Mouse (Mus musculus) embryonic stem cell, embryonic (primary cell): ENCODE data around the gene Ahdc1.

ENCODE experiments used
- CTCF ChIA-PET, 4 experiments: fragments of 300-600 bp in 2 of 4; fragments of 350-600 bp in 2 of 4; sonication (Branson Sonifier 250); formaldehyde crosslinking; loops; one replicate each; lab custom pipeline; 2022; ENCODE audit warnings: inconsistent platforms in 2 of 4; lab: Charles Lee
- POLR2A ChIA-PET, 4 experiments: fragments of 300-600 bp in 2 of 4; fragments of 350-600 bp in 2 of 4; sonication (Branson Sonifier 250); formaldehyde crosslinking; loops; one replicate each; lab custom pipeline; 2022; ENCODE audit warnings: antibody characterized with exemption in 4 of 4, inconsistent platforms in 1 of 4; lab: Charles Lee

Ahdc1 gene

DNA sequence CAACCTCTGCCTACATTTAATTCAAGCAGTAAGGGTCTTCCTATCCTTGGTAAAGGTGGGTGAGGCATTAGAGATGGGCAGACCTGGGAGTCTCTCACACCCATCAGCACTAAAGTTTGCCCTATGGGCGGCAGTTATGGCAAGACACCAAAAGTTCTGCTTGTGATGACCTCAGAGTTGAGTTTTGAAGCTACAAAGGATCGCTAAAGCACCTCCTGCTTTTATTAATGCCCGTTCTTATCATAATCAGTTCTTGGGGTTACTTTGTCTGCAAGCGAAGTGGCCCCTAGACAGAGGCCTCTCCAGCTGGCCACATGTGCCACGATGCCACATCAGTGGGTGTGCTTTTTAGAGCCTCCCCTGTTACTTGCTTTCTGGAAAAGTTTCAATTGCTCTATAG is 1.4 kb upstream of the Ahdc1 start:
- ChIA-PET POLR2A (interaction anchor here (0.6 to 9.2 kb wide), 33 partner anchors 19 to 470 kb away, joined by 3 to 90 read pairs (median 4); partner anchors contain the start of genes Wdtc1 (in 2 of the 4), Slc9a1 (in 1 of the 4) and Tent5b (in 1 of the 4)), CTCF (interaction anchor here (0.6 to 11.9 kb wide), 38 partner anchors 8 to 1872 kb away, joined by 3 to 137 read pairs (median 4); no protein-coding TSS in a partner anchor)

DNA sequence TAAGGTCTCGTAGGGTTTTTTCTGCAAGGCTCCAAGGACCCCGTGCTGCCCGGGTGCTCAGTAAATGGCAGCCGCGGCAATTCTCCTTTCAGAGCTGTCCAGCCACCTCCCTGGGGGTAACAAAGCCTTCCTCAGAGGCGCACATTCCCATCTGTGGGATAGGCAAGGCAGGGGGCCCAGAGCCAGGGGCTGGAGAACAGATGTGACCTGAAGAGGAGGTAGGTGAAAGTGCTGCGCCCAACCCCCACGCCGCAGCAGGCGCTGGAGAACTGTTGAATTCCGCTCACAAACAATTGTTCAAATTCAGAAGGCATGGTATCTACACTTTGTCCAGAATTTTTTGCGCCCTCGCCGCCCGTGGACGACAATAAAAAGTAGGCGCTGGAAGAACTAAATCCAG is 449 bp upstream of the Ahdc1 start:
- CTCF ChIA-PET: interaction anchor here (0.6 to 11.9 kb wide), 12 partner anchors 46 to 449 kb away, joined by 3 to 111 read pairs (median 6); no protein-coding TSS in a partner anchor
- POLR2A ChIA-PET: interaction anchor here in 3 of 4 experiments (0.6 to 9.2 kb wide), 20 partner anchors 18 to 1397 kb away, joined by 3 to 90 read pairs (median 6); partner anchors contain the start of gene Tent5b (in 1 of the 3)

DNA sequence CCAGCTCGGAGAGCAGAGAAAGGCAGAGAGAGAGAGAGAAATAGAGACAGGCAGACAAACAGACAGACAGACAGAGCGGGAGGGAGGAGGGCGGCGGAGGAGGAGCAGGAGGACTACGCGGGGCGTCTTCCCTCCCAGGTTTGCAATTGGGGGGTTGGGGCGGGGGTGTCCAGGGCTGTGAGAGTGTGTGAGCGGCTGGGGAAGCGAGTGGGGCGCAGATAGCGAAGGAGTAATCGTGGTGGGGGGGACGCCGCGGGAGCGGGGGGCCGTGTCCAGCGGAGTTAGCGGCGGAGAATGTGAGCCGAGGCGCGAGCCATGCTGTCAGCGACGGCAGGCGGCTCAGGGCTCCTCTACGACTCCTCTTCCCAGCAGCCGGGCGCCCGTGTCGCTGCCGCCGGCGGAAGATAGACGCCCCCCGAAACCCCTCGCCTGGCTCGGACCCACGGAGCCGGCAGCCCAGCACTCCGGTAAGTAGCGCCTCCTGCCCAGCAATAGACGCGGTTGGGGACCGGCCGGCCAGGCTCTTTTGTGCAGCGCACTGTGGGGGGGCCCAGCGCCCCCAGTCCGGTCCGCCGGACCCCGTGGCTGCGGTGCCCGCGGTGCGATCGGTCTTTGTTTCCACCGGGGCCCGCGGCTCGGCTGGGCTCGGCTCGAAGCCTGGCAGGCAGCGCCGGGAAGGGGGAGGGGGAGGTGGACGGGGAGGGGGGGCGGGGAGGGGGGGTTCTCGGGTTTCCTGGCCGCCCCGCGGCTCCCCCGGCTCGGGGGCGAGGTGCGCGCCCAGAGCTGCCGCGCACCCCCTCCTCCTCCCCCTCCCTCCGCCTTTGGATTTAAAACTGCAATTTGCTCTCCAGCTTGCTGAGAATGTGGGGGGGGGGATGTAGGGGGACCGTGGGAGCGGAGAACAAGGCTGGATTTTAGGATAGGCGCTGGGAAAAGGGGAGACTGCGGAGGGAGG is 1.0 kb downstream of the Ahdc1 start:
- CTCF ChIA-PET: interaction anchor here (0.6 to 11.9 kb wide), 23 partner anchors 8 to 410 kb away, joined by 3 to 111 read pairs (median 3); no protein-coding TSS in a partner anchor
- POLR2A ChIA-PET: interaction anchor here (0.5 to 9.2 kb wide), 50 partner anchors 10 to 494 kb away, joined by 3 to 90 read pairs (median 4); partner anchors contain the start of gene Wdtc1 (in 3 of the 4)

DNA sequence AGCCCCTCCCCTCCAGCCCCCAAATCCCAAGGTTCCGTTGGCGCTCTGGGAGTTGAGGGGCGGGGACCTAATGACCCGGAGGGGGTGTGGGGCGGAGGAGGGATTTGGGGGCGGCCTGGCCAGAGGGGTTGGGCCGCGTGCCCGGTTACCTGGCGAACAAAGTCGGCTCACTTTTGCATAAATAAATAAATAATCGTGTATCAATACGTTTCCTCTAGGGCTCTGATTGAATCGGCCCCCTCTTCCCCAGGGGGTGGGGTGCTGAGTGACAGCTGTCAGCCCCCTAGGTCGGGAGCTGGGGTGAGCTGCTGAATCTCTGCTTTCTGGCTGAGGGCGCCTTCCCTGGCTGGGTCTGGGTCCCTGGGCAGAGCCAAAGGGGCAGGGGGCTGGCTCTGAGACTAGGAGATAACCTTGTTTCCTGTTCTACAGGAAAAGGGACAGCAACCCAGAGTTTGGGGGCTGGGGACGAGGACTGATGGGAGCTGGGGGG is 1.8 kb downstream of the Ahdc1 start:
- POLR2A ChIA-PET: interaction anchor here in 3 of 4 experiments (0.6 to 9.2 kb wide), 21 partner anchors 10 to 341 kb away, joined by 3 to 90 read pairs (median 4); partner anchors contain the start of gene Wdtc1 (in 2 of the 3)

DNA sequence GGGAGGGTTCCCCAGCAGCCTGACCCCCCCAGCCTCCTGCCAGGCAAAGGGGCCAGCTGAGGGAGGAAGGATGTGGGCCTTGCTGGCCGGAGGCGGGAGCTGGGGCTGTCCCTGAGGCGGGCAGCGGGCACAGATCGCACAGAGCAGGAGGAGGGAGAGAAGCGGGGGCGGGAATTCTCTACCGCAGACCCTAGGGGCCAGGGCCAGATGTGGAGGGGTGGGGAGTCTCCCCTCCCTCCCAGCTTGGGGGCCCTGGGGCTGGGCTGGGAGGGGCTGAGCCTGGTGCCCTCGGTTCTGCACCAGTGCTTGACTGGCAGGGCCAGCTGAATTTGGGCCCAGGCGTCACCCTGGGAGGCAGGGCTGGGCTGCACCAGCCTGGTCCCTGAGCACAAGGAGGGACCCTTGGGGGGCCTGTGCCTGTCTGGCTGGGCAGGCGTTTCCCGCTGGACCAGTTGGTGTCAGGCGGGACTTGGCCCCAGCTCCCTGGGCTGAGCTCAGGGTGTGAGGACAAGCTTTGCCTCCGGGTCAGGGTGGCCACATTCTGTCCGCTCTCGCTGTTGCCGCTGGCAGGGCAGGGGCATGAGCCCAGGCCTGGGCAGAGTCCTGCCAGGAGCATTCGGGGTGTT is 2.3 kb downstream of the Ahdc1 start:
- CTCF ChIA-PET: interaction anchor here in 2 of 4 experiments (0.7 to 1.5 kb wide), 5 partner anchors 43 to 656 kb away, joined by 3 to 8 read pairs (median 4); no protein-coding TSS in a partner anchor

More for the DNA sequence above, 1.8 kb downstream of the Ahdc1 start:
- CTCF ChIA-PET: interaction anchor here in 2 of 4 experiments (0.7 to 1.5 kb wide), 5 partner anchors 44 to 278 kb away, joined by 3 to 8 read pairs (median 3); no protein-coding TSS in a partner anchor

DNA sequence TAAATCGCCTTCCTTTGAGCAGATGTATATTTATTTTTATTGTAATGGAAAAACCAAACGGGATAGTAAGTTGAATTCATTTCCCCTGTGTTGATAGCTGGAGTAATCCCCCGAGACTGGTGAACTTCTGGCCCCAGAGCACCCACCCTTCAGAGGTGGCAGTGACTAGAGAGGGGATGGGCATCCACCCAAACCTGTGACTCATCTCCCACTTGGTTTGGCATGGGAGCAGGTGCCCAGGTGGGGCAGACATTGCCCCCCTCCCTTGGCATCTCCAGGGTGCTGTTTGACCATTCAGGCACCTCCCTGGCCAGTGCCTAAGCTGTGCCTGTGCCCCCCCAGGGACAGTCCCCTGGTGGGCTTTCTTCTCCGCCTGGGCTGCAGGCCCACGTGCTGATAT is 3.0 kb downstream of the Ahdc1 start:
- POLR2A ChIA-PET: interaction anchor here in 3 of 4 experiments (0.6 to 9.2 kb wide), 18 partner anchors 8 to 330 kb away, joined by 3 to 90 read pairs (median 4); no protein-coding TSS in a partner anchor
- CTCF ChIA-PET: interaction anchor here in 2 of 4 experiments (0.6 to 1.1 kb wide), 4 partner anchors 69 to 1475 kb away, joined by 3 to 7 read pairs (median 6); no protein-coding TSS in a partner anchor

More for the DNA sequence above, 2.3 kb downstream of the Ahdc1 start:
- POLR2A ChIA-PET: interaction anchor here in 3 of 4 experiments (0.6 to 9.2 kb wide), 22 partner anchors 9 to 340 kb away, joined by 3 to 90 read pairs (median 4); partner anchors contain the start of gene Wdtc1 (in 2 of the 3)

DNA sequence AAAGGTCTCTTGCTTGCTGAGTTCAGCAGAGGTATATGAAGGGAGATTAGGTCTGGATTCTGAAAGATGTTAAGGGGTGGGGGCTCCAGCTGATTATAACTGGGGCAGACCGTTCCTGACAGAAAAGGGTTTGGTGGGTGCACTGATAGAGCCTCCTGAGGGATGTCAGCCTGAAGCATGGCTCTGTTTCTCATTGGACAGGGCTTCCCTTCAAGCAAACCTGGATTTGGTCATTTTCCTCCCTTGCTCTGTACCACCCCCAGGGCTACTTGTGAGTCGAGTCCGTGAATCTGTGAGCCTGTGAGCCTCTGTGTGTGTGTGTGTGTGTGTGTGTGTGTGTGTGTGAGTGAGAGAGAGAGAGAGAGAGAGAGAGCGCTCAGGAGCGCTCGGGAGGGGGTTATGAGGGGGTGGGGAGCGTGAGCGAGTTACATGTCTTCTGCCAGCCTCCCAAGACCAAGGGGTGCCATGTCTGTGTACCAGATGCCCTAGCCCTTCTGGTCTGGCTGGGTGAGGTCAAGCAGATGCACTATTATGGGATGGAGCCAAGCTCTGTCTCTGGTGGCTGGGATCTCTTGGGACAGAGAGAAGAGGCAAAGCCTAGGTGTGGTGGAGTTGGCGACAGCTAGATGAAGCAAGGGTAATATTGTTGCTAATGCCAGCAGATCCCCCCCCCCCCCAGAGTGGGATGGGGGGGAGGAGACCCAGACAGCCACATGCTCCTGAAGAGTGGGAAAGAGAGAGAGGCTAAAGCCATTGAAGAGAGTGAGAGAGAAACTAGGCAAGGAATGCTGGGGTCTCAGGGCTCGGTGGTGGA is 4.0 kb downstream of the Ahdc1 start:
- ChIA-PET CTCF (interaction anchor here in 2 of 4 experiments (0.7 to 1.0 kb wide), 2 partner anchors 42 to 49 kb away, joined by 3 to 5 read pairs; no protein-coding TSS in a partner anchor), POLR2A (interaction anchor here in 2 of 4 experiments (0.6 to 9.2 kb wide), 12 partner anchors 7 to 728 kb away, joined by 3 to 90 read pairs (median 5); no protein-coding TSS in a partner anchor)

DNA sequence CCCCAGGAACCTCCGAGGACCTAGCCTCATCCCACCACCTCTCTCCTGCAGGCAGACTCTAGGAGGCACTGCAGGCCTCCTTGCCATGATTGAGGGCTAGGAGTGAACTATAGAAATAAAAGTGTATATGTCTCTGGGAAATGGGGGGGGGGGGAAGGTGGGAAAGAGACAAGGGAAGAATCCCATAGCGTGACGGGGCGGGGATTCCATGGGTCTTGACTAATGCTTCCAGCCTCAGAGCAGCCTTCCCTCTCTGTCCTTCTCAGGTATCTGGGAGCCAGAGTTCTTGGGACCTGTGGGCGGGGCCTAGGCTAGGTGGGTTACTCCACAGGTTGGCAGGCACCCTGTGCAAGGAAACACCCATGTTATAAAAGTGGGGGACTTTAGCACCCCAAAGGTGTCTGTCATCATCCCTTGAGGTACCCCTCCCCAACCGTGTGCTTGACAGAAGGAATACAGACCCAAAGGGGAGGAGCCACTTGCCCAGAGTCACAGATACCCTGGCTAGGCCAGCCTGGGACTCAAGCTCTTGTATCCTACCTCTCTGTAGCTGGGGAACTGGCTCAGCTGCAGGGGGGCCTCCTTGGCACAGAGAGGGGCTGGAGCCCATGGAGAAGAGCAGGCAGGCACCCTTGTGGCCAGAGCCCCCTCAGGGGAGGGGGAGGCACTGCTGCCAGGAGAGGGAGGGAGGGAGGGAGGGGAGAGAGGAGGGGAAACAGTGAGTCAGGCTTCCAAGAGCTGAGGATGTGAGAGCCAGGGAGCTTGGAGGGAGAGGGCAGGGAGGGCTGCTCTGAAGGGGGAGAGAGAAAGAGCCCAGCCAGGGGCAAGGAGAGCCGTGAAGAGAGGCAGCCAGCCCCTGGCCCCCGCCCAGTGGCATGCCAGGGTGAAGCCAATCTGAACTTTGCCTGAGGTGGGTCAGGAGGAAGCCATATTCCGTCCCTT is 4.9 kb downstream of the Ahdc1 start:
- ChIA-PET POLR2A (interaction anchor here in 2 of 4 experiments (0.5 to 0.9 kb wide), 2 partner anchors 46 to 815 kb away, joined by 4 to 5 read pairs; no protein-coding TSS in a partner anchor), CTCF (interaction anchor here in 1 of 4 experiments (0.6 to 1.0 kb wide), 2 partner anchors 41 to 237 kb away, joined by 3 read pairs; no protein-coding TSS in a partner anchor)

DNA sequence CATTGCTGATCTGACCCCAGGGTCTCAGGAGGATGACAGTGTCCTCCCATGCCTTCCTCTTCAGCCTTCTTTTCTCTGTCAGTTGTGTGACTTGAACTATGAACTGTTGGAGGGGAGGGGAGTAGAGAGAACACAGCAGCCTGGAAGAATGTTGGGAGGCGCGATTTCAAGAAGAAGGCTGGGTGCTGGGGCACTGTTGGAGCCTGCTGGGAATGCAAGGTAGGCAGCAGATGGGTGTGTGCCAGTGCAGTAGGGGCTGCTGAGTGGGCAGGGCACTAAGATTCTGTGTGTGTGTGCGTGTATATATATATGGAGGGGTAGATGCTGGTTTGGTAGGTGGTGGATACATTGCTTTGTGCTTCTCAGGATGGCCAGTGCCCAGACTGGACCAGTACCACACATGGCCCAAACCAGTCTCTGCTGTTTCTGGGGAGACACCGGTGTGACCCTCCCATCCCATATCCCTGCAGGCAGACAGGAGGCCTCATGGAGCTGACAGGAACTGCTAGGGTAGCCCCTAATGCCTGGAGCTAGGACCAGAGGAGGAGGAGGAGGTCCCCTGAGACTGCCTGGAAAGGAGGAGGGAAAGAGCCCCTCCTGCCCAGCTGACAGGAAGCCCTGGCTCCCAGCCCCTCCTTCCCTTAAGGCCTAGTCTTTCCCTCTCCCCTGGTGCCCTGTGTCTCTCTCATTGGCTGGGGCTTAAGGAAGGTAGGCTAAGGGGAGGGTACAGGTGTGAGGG is 5.8 kb downstream of the Ahdc1 start:
- POLR2A ChIA-PET: interaction anchor here in 2 of 4 experiments (0.6 kb wide), 2 partner anchors 183 to 307 kb away, joined by 3 read pairs; no protein-coding TSS in a partner anchor
- CTCF ChIA-PET: interaction anchor here in 1 of 4 experiments (0.7 kb wide), 1 partner anchor 12 kb away, joined by 3 read pairs; no protein-coding TSS in a partner anchor

DNA sequence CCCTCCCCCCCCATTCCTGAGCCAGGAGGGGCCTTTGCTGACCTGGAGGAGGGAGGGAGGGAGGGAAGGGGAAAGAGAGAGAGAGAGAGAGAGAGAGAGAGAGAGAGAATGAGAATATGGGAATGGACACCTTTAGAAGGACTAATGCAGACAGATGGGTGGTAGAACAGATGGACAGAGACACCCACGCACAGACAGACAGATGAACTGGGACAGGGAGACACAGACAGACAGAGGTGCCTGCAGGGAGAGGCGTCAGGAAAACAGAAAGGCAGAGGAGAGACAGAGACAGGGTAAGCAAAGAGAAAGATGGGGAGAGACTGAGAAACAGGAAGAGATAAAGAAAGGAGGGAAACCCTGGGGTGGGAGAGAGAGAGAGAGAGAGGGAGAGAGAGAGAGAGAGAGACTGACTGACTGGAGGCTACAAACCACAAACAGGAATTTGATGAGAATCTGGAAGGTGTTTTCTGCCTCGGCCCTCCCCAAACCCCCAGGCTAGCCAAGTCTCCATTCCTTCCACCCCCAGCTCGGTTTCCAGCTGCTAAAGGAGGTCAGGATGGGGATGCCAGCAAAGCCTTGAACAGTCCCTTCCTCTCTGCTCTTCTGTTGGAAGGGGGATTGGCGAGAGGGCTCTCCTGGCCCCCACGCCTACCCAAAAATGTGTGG is 6.7 kb downstream of the Ahdc1 start:
- CTCF ChIA-PET: interaction anchor here in 2 of 4 experiments (0.5 to 0.7 kb wide), 3 partner anchors 8 to 12 kb away, joined by 3 to 5 read pairs (median 3); no protein-coding TSS in a partner anchor
- POLR2A ChIA-PET: interaction anchor here in 2 of 4 experiments (0.6 to 12.6 kb wide), 4 partner anchors 13 to 307 kb away, joined by 3 to 90 read pairs (median 4); no protein-coding TSS in a partner anchor

DNA sequence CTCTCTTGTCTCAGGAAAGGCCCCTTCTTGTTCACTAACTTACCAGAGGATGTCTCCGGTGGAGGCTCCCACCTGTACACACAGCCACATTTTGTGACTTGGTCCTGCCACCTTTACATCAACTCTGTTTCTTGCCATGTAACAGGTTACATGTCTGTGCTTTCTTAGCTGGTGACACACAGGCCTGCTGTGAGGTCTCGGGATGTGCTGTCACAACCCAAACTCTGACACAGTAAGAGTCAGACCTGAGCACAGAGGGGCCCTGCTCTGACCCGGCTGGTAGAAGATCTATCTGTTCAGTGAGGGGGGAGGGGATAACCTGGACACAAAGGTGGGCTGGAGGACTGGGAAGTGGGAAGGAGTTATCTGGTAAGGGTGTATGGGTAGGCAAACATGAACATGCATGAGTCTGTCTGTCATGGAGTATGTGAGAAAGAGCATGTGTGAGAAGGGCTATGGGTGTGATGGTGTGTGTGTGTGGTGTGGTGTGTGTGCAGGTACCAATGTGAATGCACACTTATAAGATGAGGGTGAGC is 7.3 kb downstream of the Ahdc1 start:
- POLR2A ChIA-PET: interaction anchor here in 3 of 4 experiments (0.5 to 12.6 kb wide), 5 partner anchors 12 to 225 kb away, joined by 3 to 90 read pairs (median 5); no protein-coding TSS in a partner anchor
- CTCF ChIA-PET: interaction anchor here in 1 of 4 experiments (0.5 to 1.8 kb wide), 2 partner anchors 9 to 40 kb away, joined by 3 read pairs; no protein-coding TSS in a partner anchor

DNA sequence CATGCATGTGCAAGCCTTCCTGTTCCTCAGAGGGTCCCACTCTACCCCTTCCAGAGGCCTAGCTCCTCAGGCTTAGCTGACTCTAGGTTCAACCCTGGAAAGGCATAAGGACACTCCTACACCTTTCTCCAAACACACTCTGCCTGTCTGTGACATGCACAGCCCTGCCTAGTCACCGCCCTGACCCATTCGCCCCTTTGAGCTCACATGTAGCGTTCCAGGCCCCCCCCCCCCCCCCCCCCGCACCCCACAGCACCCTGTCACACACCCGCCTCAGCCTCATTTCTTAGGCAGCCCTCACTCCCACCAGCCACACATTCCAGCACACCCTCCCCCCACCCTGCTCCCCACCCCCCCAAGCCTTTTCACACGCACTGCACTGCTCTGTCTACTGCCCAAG is 9.7 kb downstream of the Ahdc1 start:
- POLR2A ChIA-PET: interaction anchor here in 3 of 4 experiments (0.7 to 12.6 kb wide), 13 partner anchors 8 to 264 kb away, joined by 3 to 90 read pairs (median 5); partner anchors contain the start of gene Ahdc1 (in 1 of the 3)
- CTCF ChIA-PET: interaction anchor here in 3 of 4 experiments (0.6 to 2.3 kb wide), 11 partner anchors 9 to 714 kb away, joined by 3 to 9 read pairs (median 4); partner anchors contain the start of gene Ahdc1 (in 1 of the 3)

DNA sequence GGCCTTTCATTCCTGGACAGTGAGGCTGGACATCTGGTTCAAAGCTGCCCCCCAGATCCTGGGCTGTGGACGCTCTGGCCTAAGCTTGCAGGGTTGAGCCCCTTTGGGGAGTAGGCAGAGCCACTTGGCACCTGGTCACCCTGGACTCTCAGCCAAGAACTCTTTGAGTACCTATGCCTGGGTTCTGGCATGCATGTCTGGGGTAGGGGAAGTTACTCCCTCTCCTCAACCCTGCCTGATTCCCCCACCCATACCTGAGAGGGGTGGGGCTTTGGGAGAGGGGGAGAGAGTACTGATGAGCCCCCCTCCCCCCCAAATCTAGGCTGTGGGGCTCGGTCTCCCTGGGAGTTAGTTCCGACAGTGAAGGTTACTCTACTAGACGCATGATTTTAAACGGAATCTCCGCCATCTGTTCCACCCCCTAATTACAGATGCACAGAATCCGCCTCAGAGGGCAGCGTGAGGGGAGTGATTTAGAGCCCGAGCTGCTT is 10.2 kb downstream of the Ahdc1 start:
- POLR2A ChIA-PET: interaction anchor here (0.5 to 12.6 kb wide), 13 partner anchors 8 to 263 kb away, joined by 3 to 90 read pairs (median 5); partner anchors contain the start of gene Ahdc1 (in 1 of the 4)
- CTCF ChIA-PET: interaction anchor here in 2 of 4 experiments (0.9 to 2.3 kb wide), 8 partner anchors 10 to 277 kb away, joined by 3 to 9 read pairs (median 3); partner anchors contain the start of gene Ahdc1 (in 1 of the 2)
